Mouse (Mus musculus) urinary bladder, postnatal 25 days (tissue): ENCODE results near the gene Ypel1.

ENCODE experiments used
- DNase-seq: peaks from one replicate; pipeline ENCODE4 v3.0.0; 2022; ENCODE audit warnings: low spot score

The Ypel1 gene

DNA sequence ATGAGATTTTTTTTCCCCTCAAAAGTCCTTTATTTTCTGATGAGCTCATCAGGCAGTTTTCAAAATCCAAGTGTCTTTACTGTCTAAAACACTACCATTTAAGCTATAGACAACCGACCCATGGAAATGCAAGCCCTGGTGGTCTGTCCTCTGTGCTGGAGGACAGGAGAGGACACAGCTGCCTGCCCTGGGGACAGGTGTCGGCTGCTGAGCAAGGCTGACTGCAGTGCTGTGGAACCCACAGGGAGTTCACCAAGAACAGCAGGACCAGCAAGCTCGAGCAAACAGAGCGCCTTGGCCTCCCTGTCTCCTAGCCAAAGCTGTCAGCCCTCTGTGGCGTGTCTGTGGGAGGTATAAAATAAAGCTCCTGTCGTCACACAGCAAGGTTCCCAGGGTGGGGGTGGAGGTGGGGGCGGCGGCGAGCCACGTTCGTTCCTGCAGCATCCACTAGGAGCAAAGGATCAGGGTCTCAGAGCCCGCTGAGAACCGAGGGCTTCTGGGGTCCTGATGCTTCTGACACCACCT lies 17.2 kb downstream of the Ypel1 start:
- DNase-seq: no peak

- DNase-seq: no peak
Measured at GRCm38 (mm10) chr16:17088346-17088745, 18.9 kb downstream of the Ypel1 start.

DNA sequence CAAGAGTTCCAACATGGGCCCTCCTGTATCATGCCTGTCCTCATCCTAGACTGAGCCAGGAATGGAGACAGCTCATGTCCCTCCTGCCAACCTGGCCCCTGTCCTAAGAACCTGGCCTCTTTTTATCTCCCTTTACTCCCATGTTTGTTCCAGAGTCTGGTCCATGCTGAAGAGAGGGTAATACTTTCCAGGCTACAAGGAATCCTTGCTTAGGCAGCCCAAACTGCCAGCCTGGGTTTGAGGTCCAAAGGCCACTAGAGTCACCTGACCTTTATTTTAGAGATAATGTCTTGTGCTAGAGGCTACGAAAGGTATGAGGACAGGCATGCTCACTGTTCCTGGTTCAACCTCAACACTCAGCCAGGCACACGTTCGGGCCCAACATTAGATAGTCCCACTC lies 27.4 kb downstream of the Ypel1 start:
- DNase-seq: no peak

- no peak for DNase-seq
Measured at GRCm38 (mm10) chr16:17102630-17103220, 33.2 kb downstream of the Ypel1 start.

DNA sequence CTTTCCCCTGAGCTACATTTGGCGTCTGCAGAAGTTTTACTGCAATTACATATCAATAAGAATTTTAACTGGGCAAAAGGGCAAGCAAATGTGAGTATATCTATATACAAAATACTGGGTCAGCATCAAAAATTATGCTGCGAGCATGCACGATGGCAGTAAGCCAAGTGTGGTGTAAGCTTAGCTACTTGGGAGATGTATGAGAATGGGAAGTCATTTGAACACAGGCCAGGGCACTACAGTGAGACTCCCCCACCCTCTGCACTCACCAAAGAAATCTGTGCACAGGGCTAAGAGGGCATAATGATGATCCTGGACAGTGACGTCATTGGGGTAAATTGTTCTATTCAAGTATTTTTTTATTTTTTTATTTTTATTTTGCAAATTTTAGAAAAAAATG lies 35.1 kb downstream of the Ypel1 start:
- no peak for DNase-seq

- peak; percentile 58 for DNase-seq
Measured at GRCm38 (mm10) chr16:17110771-17111743, 41.6 kb downstream of the Ypel1 start, which contains the start of gene Ppil2. Gene Ppil2, minus strand, starts transcription at chr16:17111257.

DNA sequence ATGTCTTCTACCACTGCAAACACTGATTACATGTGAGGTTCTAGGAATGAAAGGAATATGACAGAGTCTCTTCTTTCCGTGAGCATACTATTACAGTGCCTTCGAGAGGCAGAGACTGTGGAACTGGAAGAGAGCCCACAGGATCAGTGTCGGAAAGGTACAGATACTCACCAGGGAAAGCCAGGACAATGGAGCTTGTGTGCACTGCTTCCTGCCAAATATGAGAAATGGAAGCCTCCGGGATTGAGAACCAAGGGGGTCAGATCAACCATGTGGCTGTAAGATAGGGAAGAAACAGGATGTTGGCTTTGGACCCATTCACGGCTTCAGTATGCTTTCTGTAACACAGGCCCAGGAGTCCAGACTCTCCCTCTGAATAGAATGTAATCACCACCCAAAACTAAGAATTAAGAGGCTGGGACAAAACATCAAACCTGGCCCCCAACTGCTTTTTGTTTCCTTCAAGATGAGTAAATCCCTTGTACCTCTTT lies 47.9 kb downstream of the Ypel1 start:
- DNase-seq: no peak

GRCm38 (mm10) chr16:17121569-17121968 lies 52.1 kb downstream of the Ypel1 start:
- DNase-seq: no peak

DNA sequence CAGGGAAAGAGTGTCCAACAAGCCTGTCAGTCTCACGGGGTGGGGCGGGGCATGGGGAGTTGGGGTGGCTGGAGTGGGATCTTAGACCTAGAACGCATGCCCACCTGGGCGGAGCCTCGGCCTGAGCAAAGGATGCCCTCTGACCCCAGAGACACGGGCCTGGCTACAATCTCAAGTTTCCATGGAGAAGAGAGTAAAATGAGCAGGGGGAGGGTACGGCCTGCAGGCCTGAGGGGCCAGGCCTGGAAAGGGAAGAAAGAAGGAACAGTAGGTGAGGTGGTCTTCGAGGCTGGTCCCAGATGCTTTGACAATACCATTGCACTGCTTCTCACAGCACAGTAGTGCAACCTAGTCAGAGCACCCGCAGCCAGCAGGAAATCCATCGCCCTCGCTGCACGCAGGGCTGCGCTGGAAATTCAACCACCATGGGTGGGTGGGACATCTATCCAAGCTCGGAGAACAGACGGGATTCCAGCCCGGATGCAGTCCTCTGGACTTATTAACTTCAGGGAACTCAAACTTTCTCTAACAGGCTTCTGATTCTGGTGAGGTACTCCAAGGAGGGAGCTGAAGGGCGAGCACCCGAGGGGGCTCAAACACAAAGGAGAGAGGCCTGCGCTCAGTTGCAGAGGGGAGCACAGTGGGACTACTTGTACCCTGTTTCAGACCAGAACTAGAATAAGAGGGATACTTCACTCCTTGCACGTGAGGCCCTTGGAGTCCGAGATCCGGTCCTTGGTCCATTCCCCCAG lies 54.8 kb downstream of the Ypel1 start:
- DNase-seq: no peak

DNA sequence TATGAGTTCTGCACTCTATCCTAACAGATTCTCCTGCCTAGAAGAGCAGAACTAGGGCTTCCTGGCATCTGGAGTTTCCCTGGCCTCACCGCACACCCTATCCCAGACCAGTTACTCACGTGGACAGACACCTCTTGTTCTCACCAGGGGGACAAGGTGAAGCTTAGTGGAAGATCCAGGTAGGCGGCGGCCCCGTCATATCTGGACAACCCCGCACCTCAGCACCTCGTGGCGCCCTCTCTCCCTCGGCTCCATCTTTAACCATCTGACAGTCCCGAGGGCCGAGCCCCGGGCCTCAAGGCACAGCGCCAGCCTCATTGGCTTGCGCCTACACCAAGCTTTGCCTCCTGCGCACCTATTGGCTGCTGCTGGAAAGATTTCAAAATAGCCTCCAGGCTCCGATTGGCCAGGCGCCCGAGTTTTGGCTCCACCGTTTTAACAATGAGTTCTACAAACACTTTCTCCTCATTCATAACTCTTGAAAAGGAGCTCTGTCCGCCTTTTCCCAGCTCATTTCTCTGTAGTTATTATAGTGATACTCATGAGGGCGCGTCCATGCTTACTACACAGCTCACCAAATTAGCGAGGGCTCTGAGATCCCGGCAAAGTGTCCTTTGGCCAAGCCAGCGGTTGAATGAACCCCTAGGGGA lies 55.5 kb downstream of the Ypel1 start, which contains the start of gene 2610318N02Rik:
2610318N02Rik (minus strand) TSS at position 297 of the 650 bp plus-strand sequence.
- peak; percentile 52 for DNase-seq

- peak; percentile 16 for DNase-seq
Measured at GRCm38 (mm10) chr16:17127292-17127691, 57.8 kb downstream of the Ypel1 start.

GRCm38 (mm10) chr16:17131191-17132088 lies 61.9 kb downstream of the Ypel1 start:
- peak; percentile 15 for DNase-seq

GRCm38 (mm10) chr16:17132089-17132905 lies 62.8 kb downstream of the Ypel1 start, which contains the start of gene Sdf2l1:
Gene Sdf2l1, minus strand, starts transcription at chr16:17132383.
- DNase-seq: peak; percentile 93

- DNase-seq: no peak
Measured at GRCm38 (mm10) chr16:17132906-17133200, 63.4 kb downstream of the Ypel1 start.
